Mouse (Mus musculus): Measurements from ENCODE around the gene Cyp2c37. TPM values are rescaled to one million over a fixed set of nuclear protein-coding genes. Genes with fewer than 3 reads are reported as not detected.
"Not testable (repeated sequence)": the region's sequence is repeated elsewhere in the genome, so short reads cannot be mapped to it uniquely, and the experiment has no call there.

Gene Cyp2c37
- not detected in 2 replicates for polyA plus RNA-seq (2015; fragmentation: Nextera tagmentation; extraction: Ambion mirVana)

- not testable (repeated sequence) for H3K27me3 ChIP-seq; H3K4me3 ChIP-seq; H3K4me1 ChIP-seq; H3K27ac ChIP-seq; ATAC-seq; H3K9me3 ChIP-seq (replicated peaks); H3K9ac ChIP-seq; H3K4me2 ChIP-seq; H3K36me3 ChIP-seq (ENCODE audit: poor library complexity, severe bottlenecking)
- WGBS: 89% methylated on average over 1 of the region's 1 CpGs
Measured at GRCm38 (mm10) chr19:39992140-39992539, at the start of gene Cyp2c37. Gene Cyp2c37 (plus strand): TSS chr19:39992424.

DNA sequence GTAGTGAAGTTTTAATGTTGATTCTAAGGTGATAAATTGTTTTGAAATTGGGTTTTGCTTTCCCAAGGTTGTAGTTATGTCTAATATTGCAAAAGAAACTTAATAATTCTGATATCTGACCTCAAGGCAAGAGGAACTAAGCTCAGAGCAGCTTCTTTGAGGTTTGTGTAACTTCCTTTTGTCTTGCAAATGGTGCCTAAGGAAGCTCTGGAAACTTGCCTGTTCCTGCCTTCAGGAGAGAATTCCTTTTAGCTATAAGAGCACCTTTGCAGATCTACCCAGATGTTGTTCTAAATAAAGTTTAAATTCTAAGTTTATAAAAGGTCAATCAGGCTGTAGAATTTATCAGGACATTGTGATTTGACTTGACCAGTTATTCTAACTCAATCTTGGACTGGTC, 31.4 kb upstream of the Cyp2c37 start:
- not testable (repeated sequence) for H3K9me3 ChIP-seq (replicated peaks); H3K27me3 ChIP-seq; H3K36me3 ChIP-seq (ENCODE audit: poor library complexity, severe bottlenecking); H3K4me3 ChIP-seq; ATAC-seq; H3K4me2 ChIP-seq; H3K4me1 ChIP-seq; H3K9ac ChIP-seq; H3K27ac ChIP-seq

GRCm38 (mm10) chr19:39971096-39971495, 21.1 kb upstream of the Cyp2c37 start:
- ATAC-seq, H3K4me1 ChIP-seq: not testable (repeated sequence)

GRCm38 (mm10) chr19:39989471-39989870, 2.8 kb upstream of the Cyp2c37 start:
- Histone ChIP-seq H3K27me3 (no peaks in the 10 kb centered on the region), H3K9ac (no peak overlapping the region), H3K4me1 (no peaks in the 10 kb centered on the region), H3K36me3 (ENCODE audit: poor library complexity, severe bottlenecking) (no peaks in the 10 kb centered on the region), H3K9me3 (replicated peaks) (no peaks in the 10 kb centered on the region), H3K27ac (no peak overlapping the region), H3K4me3 (no peak overlapping the region), H3K4me2 (no peak overlapping the region)
- 75% methylated on average over 2 of the region's 2 CpGs for WGBS
- ATAC-seq: no peak

More at GRCm38 (mm10) chr19:39971096-39971495, 21.1 kb upstream of the Cyp2c37 start:
- H3K4me3 ChIP-seq; H3K36me3 ChIP-seq (ENCODE audit: poor library complexity, severe bottlenecking); H3K4me2 ChIP-seq; H3K27ac ChIP-seq; H3K9me3 ChIP-seq (replicated peaks); H3K27me3 ChIP-seq; H3K9ac ChIP-seq: not testable (repeated sequence)
- 85% methylated on average over 3 of the region's 3 CpGs for WGBS

Other genes with a start within 250 kb of the Cyp2c37 start
- gene Cyp2c40, start 179.6 kb upstream of the Cyp2c37 start, polyA plus RNA-seq (2015; fragmentation: Nextera tagmentation; extraction: Ambion mirVana): not detected in 2 replicates
- not detected in 2 replicates for gene Cyp2c69, start 105.6 kb upstream of the Cyp2c37 start, polyA plus RNA-seq (2015; fragmentation: Nextera tagmentation; extraction: Ambion mirVana)
- not detected in 2 replicates for gene Cyp2c54, start 81.4 kb downstream of the Cyp2c37 start, polyA plus RNA-seq (2015; fragmentation: Nextera tagmentation; extraction: Ambion mirVana)
- gene Cyp2c50, start 97.3 kb downstream of the Cyp2c37 start, polyA plus RNA-seq (2015; fragmentation: Nextera tagmentation; extraction: Ambion mirVana): not detected in 2 replicates
- not detected in 2 replicates for gene Cyp2c70, start 194.9 kb downstream of the Cyp2c37 start, polyA plus RNA-seq (2015; fragmentation: Nextera tagmentation; extraction: Ambion mirVana)

All from forebrain, embryonic 13.5 days (tissue).